Mouse (Mus musculus): ENCODE measurements around the gene Gk2. TPM values are rescaled to one million over a fixed set of nuclear protein-coding genes. Genes with fewer than 3 reads are reported as not detected.

Gene Gk2
- polyA plus RNA-seq (2012; rRNA removed): 223 and 256 TPM in 2 replicates

- no peaks in the 10 kb centered on the region for H3K27me3 ChIP-seq (ENCODE audit: control insufficient read depth, insufficient read depth, low read length)
- H3K4me3 ChIP-seq (ENCODE audit: control insufficient read depth, low read depth, low read length): peak within 1 kb of the TSS; percentile 93
- TF ChIP-seq CTCF (IDR thresholded peaks at IDR 0.05; ENCODE audit: control insufficient read depth, insufficient read depth, insufficient replicate concordance, low read depth, low read length) (no peak), POLR2A (IDR thresholded peaks at IDR 0.05; ENCODE audit: control insufficient read depth, low read depth, low read length) (peak; percentile 97; the same call in 1 of the 2 replicates)
- H3K36me3 ChIP-seq (ENCODE audit: control insufficient read depth, insufficient read depth, low read length): no peaks in the 10 kb centered on the region
- peak within 1 kb of the TSS; percentile 100 for H3K27ac ChIP-seq (ENCODE audit: control insufficient read depth, insufficient read depth, low read depth, low read length)
- H3K4me1 ChIP-seq (ENCODE audit: control insufficient read depth, insufficient read depth, low read length): no peaks in the 10 kb centered on the region; the same call in 1 of the 2 replicates
These were observed at the start of gene Gk2 for GRCm38 (mm10) chr5:97456816-97457215. Gk2 (minus strand) TSS chr5:97457021.

- Histone ChIP-seq H3K27me3 (ENCODE audit: control insufficient read depth, insufficient read depth, low read length) (no peaks in the 10 kb centered on the region), H3K36me3 (ENCODE audit: control insufficient read depth, insufficient read depth, low read length) (no peaks in the 10 kb centered on the region), H3K4me1 (ENCODE audit: control insufficient read depth, insufficient read depth, low read length) (no peaks in the 10 kb centered on the region), H3K27ac (ENCODE audit: control insufficient read depth, insufficient read depth, low read depth, low read length) (no peak overlapping the region), H3K4me3 (ENCODE audit: control insufficient read depth, low read depth, low read length) (no peak overlapping the region)
- no peak for TF ChIP-seq CTCF (IDR thresholded peaks at IDR 0.05; ENCODE audit: control insufficient read depth, insufficient read depth, insufficient replicate concordance, low read depth, low read length)
- no peak for TF ChIP-seq POLR2A (IDR thresholded peaks at IDR 0.05; ENCODE audit: control insufficient read depth, low read depth, low read length)
These were observed 41.2 kb upstream of the Gk2 start for GRCm38 (mm10) chr5:97498041-97498440.

GRCm38 (mm10) chr5:97495488-97496092 is 38.8 kb upstream of the Gk2 start:
- TF ChIP-seq POLR2A (IDR thresholded peaks at IDR 0.05; ENCODE audit: control insufficient read depth, low read depth, low read length): no peak
- no peak for TF ChIP-seq CTCF (IDR thresholded peaks at IDR 0.05; ENCODE audit: control insufficient read depth, insufficient read depth, insufficient replicate concordance, low read depth, low read length)
- no peak overlapping the region for H3K27ac ChIP-seq (ENCODE audit: control insufficient read depth, insufficient read depth, low read depth, low read length)
- no peaks in the 10 kb centered on the region for H3K4me1 ChIP-seq (ENCODE audit: control insufficient read depth, insufficient read depth, low read length)
- no peak overlapping the region for H3K4me3 ChIP-seq (ENCODE audit: control insufficient read depth, low read depth, low read length)
- no peaks in the 10 kb centered on the region for H3K36me3 ChIP-seq (ENCODE audit: control insufficient read depth, insufficient read depth, low read length)
- H3K27me3 ChIP-seq (ENCODE audit: control insufficient read depth, insufficient read depth, low read length): no peaks in the 10 kb centered on the region

- Histone ChIP-seq H3K4me3 (ENCODE audit: control insufficient read depth, low read depth, low read length) (no peak overlapping the region), H3K27ac (ENCODE audit: control insufficient read depth, insufficient read depth, low read depth, low read length) (no peak overlapping the region), H3K36me3 (ENCODE audit: control insufficient read depth, insufficient read depth, low read length) (no peaks in the 10 kb centered on the region), H3K27me3 (ENCODE audit: control insufficient read depth, insufficient read depth, low read length) (no peaks in the 10 kb centered on the region), H3K4me1 (ENCODE audit: control insufficient read depth, insufficient read depth, low read length) (no peaks in the 10 kb centered on the region)
- TF ChIP-seq POLR2A (IDR thresholded peaks at IDR 0.05; ENCODE audit: control insufficient read depth, low read depth, low read length): no peak
These were observed 36.6 kb upstream of the Gk2 start for GRCm38 (mm10) chr5:97493421-97493820.

- no peak overlapping the region for H3K4me3 ChIP-seq (ENCODE audit: control insufficient read depth, low read depth, low read length)
- no peak overlapping the region for H3K27ac ChIP-seq (ENCODE audit: control insufficient read depth, insufficient read depth, low read depth, low read length)
- TF ChIP-seq POLR2A (IDR thresholded peaks at IDR 0.05; ENCODE audit: control insufficient read depth, low read depth, low read length) (no peak), CTCF (IDR thresholded peaks at IDR 0.05; ENCODE audit: control insufficient read depth, insufficient read depth, insufficient replicate concordance, low read depth, low read length) (no peak)
- H3K36me3 ChIP-seq (ENCODE audit: control insufficient read depth, insufficient read depth, low read length): no peaks in the 10 kb centered on the region
- no peaks in the 10 kb centered on the region for H3K27me3 ChIP-seq (ENCODE audit: control insufficient read depth, insufficient read depth, low read length)
- H3K4me1 ChIP-seq (ENCODE audit: control insufficient read depth, insufficient read depth, low read length): no peaks in the 10 kb centered on the region
These were observed 29.3 kb upstream of the Gk2 start for GRCm38 (mm10) chr5:97486141-97486540.

- Histone ChIP-seq H3K4me1 (ENCODE audit: control insufficient read depth, insufficient read depth, low read length) (no peaks in the 10 kb centered on the region), H3K36me3 (ENCODE audit: control insufficient read depth, insufficient read depth, low read length) (no peaks in the 10 kb centered on the region), H3K27me3 (ENCODE audit: control insufficient read depth, insufficient read depth, low read length) (no peaks in the 10 kb centered on the region), H3K4me3 (ENCODE audit: control insufficient read depth, low read depth, low read length) (no peak overlapping the region), H3K27ac (ENCODE audit: control insufficient read depth, insufficient read depth, low read depth, low read length) (no peak overlapping the region)
- TF ChIP-seq POLR2A (IDR thresholded peaks at IDR 0.05; ENCODE audit: control insufficient read depth, low read depth, low read length) (no peak), CTCF (IDR thresholded peaks at IDR 0.05; ENCODE audit: control insufficient read depth, insufficient read depth, insufficient replicate concordance, low read depth, low read length) (no peak)
These were observed 23.2 kb upstream of the Gk2 start for GRCm38 (mm10) chr5:97479991-97480390.

- H3K4me1 ChIP-seq (ENCODE audit: control insufficient read depth, insufficient read depth, low read length): no peaks in the 10 kb centered on the region
- no peak overlapping the region for H3K4me3 ChIP-seq (ENCODE audit: control insufficient read depth, low read depth, low read length)
- H3K27ac ChIP-seq (ENCODE audit: control insufficient read depth, insufficient read depth, low read depth, low read length): no peak overlapping the region
- TF ChIP-seq CTCF (IDR thresholded peaks at IDR 0.05; ENCODE audit: control insufficient read depth, insufficient read depth, insufficient replicate concordance, low read depth, low read length) (no peak), POLR2A (IDR thresholded peaks at IDR 0.05; ENCODE audit: control insufficient read depth, low read depth, low read length) (no peak)
- no peaks in the 10 kb centered on the region for H3K36me3 ChIP-seq (ENCODE audit: control insufficient read depth, insufficient read depth, low read length)
- no peaks in the 10 kb centered on the region for H3K27me3 ChIP-seq (ENCODE audit: control insufficient read depth, insufficient read depth, low read length)
These were observed 10.4 kb upstream of the Gk2 start for GRCm38 (mm10) chr5:97467246-97467645.
